Mouse (Mus musculus): ENCODE data around the gene Polr2l. TPM values are rescaled to one million over a fixed set of nuclear protein-coding genes. Genes with fewer than 3 reads are reported as not detected.
A peak's percentile ranks its signal among the peaks of the same experiment; 100 is the strongest.

Gene Polr2l
- polyA plus RNA-seq, 1 experiment, result 21.1 TPM

GRCm38 (mm10) chr7:141462333-141462821 is 12.6 kb downstream of the Polr2l start:
- Histone ChIP-seq H3K36me3 (ENCODE audit: control insufficient read depth, insufficient read depth, low read length) (peaks cover 1% of the 10 kb centered on the region; the same call in 1 of the 2 replicates), H3K27me3 (ENCODE audit: control insufficient read depth, insufficient read depth, low read length) (no peaks in the 10 kb centered on the region), H3K4me3 (ENCODE audit: control insufficient read depth, low read depth, low read length) (peak overlapping the region; percentile 23; the same call in 1 of the 2 replicates), H3K27ac (ENCODE audit: control insufficient read depth, insufficient read depth, low read depth, low read length) (no peak overlapping the region), H3K4me1 (ENCODE audit: control insufficient read depth, insufficient read depth, low read length) (peaks cover 49% of the 10 kb centered on the region)
- TF ChIP-seq CTCF (IDR thresholded peaks at IDR 0.05; ENCODE audit: control insufficient read depth, insufficient read depth, insufficient replicate concordance, low read depth, low read length) (no peak), POLR2A (IDR thresholded peaks at IDR 0.05; ENCODE audit: control insufficient read depth, low read depth, low read length) (no peak)

DNA sequence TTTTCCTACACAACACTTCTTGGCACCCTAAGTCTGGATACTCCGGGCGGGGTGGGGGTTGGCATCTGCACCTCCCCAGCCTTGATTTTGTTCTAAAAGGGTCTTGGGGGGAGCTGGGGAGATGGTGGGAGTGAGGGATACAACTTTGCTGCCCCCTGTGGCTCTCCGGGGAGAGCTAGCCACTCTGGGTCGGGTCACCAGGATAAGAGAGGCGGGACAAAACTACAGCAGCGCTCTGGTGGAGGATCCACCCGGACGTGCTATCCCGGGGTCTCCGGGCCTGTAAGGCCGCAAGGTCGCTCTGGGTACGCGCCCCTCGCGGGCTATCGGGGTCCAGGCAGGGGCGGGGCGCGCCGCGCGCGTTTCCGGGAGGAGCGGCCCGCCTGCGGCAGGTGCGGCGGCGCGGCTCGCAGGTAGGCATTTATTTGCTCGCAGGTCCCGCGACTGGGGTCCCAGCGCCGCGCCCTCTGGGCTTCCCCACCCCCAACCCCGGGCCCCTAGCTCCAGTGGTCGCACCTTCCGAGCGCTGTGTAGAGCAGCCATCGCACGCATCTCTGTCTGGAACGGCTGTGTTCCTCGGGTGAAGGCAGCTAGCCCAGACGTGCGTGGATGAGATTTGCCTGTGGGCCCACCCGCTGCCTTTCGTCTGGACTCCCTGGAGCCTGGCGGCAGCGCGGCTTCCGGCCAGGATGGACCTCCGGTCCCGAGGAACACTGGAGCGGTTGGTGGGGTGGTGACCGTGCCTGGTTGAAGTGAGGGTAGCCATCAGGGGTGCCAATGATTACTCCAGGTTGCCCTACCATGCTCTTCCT is 13.2 kb downstream of the Polr2l start:
- no peaks in the 10 kb centered on the region for H3K27me3 ChIP-seq (ENCODE audit: control insufficient read depth, insufficient read depth, low read length)
- peaks cover 1% of the 10 kb centered on the region; the same call in 1 of the 2 replicates for H3K36me3 ChIP-seq (ENCODE audit: control insufficient read depth, insufficient read depth, low read length)
- TF ChIP-seq POLR2A (IDR thresholded peaks at IDR 0.05; ENCODE audit: control insufficient read depth, low read depth, low read length), result no peak
- no peak for TF ChIP-seq CTCF (IDR thresholded peaks at IDR 0.05; ENCODE audit: control insufficient read depth, insufficient read depth, insufficient replicate concordance, low read depth, low read length)
- H3K27ac ChIP-seq (ENCODE audit: control insufficient read depth, insufficient read depth, low read depth, low read length), result no peak overlapping the region
- peak overlapping the region; percentile 68 for H3K4me3 ChIP-seq (ENCODE audit: control insufficient read depth, low read depth, low read length)
- peaks cover 42% of the 10 kb centered on the region for H3K4me1 ChIP-seq (ENCODE audit: control insufficient read depth, insufficient read depth, low read length)

- peaks cover 1% of the 10 kb centered on the region; the same call in 1 of the 2 replicates for H3K36me3 ChIP-seq (ENCODE audit: control insufficient read depth, insufficient read depth, low read length)
- no peak within 1 kb of the TSS for H3K27ac ChIP-seq (ENCODE audit: control insufficient read depth, insufficient read depth, low read depth, low read length)
- H3K4me3 ChIP-seq (ENCODE audit: control insufficient read depth, low read depth, low read length), result peak within 1 kb of the TSS; percentile 68
- peaks cover 43% of the 10 kb centered on the region for H3K4me1 ChIP-seq (ENCODE audit: control insufficient read depth, insufficient read depth, low read length)
- no peak for TF ChIP-seq CTCF (IDR thresholded peaks at IDR 0.05; ENCODE audit: control insufficient read depth, insufficient read depth, insufficient replicate concordance, low read depth, low read length)
- H3K27me3 ChIP-seq (ENCODE audit: control insufficient read depth, insufficient read depth, low read length), result no peaks in the 10 kb centered on the region
Measured at GRCm38 (mm10) chr7:141460391-141461113, 14.4 kb downstream of the Polr2l start, which contains the start of gene Cracr2b. Gene Cracr2b (plus strand): TSS chr7:141461094.

- no peak for TF ChIP-seq POLR2A (IDR thresholded peaks at IDR 0.05; ENCODE audit: control insufficient read depth, low read depth, low read length)
- TF ChIP-seq CTCF (IDR thresholded peaks at IDR 0.05; ENCODE audit: control insufficient read depth, insufficient read depth, insufficient replicate concordance, low read depth, low read length), result no peak
- Histone ChIP-seq H3K4me3 (ENCODE audit: control insufficient read depth, low read depth, low read length) (no peak overlapping the region), H3K36me3 (ENCODE audit: control insufficient read depth, insufficient read depth, low read length) (peaks cover 1% of the 10 kb centered on the region; the same call in 1 of the 2 replicates), H3K27ac (ENCODE audit: control insufficient read depth, insufficient read depth, low read depth, low read length) (no peak overlapping the region), H3K4me1 (ENCODE audit: control insufficient read depth, insufficient read depth, low read length) (peaks cover 38% of the 10 kb centered on the region), H3K27me3 (ENCODE audit: control insufficient read depth, insufficient read depth, low read length) (no peaks in the 10 kb centered on the region)
Measured at GRCm38 (mm10) chr7:141460001-141460390, 14.9 kb downstream of the Polr2l start.

DNA sequence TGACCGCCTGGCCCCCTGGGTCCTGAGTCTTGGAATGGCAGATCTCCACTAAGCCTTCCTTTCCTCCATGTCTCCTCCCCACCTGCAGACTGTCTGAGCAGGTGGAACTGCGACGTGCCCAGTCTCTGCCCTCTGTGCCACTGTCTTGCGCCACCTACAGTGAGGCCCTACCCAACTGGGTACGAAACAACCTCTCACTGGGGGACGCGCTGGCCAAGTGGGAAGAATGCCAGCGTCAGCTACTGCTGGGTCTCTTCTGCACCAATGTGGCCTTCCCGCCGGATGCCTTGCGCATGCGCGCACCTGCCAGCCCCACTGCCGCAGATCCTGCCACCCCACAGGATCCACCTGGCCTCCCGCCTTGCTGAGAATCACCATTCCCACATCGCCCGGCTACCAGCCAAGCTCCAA is 15.6 kb downstream of the Polr2l start:
- peaks cover 36% of the 10 kb centered on the region for H3K4me1 ChIP-seq (ENCODE audit: control insufficient read depth, insufficient read depth, low read length)
- H3K27ac ChIP-seq (ENCODE audit: control insufficient read depth, insufficient read depth, low read depth, low read length), result no peak overlapping the region
- peaks cover 1% of the 10 kb centered on the region; the same call in 1 of the 2 replicates for H3K36me3 ChIP-seq (ENCODE audit: control insufficient read depth, insufficient read depth, low read length)
- H3K4me3 ChIP-seq (ENCODE audit: control insufficient read depth, low read depth, low read length), result no peak overlapping the region
- TF ChIP-seq CTCF (IDR thresholded peaks at IDR 0.05; ENCODE audit: control insufficient read depth, insufficient read depth, insufficient replicate concordance, low read depth, low read length), result no peak
- no peak for TF ChIP-seq POLR2A (IDR thresholded peaks at IDR 0.05; ENCODE audit: control insufficient read depth, low read depth, low read length)
- H3K27me3 ChIP-seq (ENCODE audit: control insufficient read depth, insufficient read depth, low read length), result no peaks in the 10 kb centered on the region

DNA sequence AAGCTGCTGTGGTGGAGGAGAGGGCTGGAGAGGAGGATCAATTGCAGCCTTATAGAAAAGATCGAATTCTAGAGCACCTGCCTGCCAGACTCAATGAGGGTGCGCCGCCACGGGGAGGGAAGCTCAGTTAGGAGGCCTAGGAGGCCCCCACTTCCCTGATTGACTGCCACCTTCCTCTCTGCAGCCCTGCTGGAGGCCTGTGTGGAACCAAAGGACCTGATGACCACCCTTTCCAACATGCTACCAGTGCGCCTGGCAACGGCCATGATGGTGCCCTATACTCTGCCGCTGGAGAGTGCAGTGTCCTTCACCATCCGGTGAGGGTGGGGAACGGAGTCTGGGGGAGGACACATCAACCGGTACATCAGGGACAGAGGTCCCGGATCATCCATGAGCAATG is 16.3 kb downstream of the Polr2l start:
- Histone ChIP-seq H3K4me1 (ENCODE audit: control insufficient read depth, insufficient read depth, low read length) (peaks cover 30% of the 10 kb centered on the region), H3K27me3 (ENCODE audit: control insufficient read depth, insufficient read depth, low read length) (no peaks in the 10 kb centered on the region), H3K4me3 (ENCODE audit: control insufficient read depth, low read depth, low read length) (no peak overlapping the region)

More for the DNA sequence above, 16.3 kb downstream of the Polr2l start:
- Histone ChIP-seq H3K36me3 (ENCODE audit: control insufficient read depth, insufficient read depth, low read length) (peaks cover 1% of the 10 kb centered on the region; the same call in 1 of the 2 replicates), H3K27ac (ENCODE audit: control insufficient read depth, insufficient read depth, low read depth, low read length) (no peak overlapping the region)
- TF ChIP-seq POLR2A (IDR thresholded peaks at IDR 0.05; ENCODE audit: control insufficient read depth, low read depth, low read length) (no peak), CTCF (IDR thresholded peaks at IDR 0.05; ENCODE audit: control insufficient read depth, insufficient read depth, insufficient replicate concordance, low read depth, low read length) (no peak)
